Mouse (Mus musculus): ENCODE measurements around the gene Dip2b.

The Dip2b gene

GRCm38 (mm10) chr15:100096587-100097428, 58.3 kb downstream of the Dip2b start:
- no peak for TF ChIP-seq GATA4 (IDR thresholded peaks at IDR 0.05; ENCODE audit: insufficient replicate concordance, low read length)

DNA sequence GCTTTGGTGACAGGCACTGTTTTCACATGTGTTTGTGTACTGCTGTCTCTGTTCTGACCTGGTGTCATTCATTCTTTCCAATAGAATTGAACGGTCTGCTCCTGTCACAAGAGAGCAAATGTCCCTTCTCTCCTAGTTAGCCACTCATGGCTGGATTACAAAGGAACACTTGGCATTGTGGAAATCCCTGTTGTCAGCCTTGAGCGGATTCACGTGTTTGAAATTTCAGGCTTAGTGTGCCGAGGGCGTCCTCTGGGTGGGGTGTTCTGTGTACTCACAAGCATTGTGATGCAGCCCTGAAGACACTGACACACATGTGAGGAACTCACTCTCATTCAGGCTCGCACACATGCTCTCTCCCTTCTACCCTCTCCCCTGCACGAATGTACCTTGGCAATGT, 61.9 kb downstream of the Dip2b start:
- TF ChIP-seq GATA4 (IDR thresholded peaks at IDR 0.05; ENCODE audit: insufficient replicate concordance, low read length): no peak

GRCm38 (mm10) chr15:100101206-100101605, 62.7 kb downstream of the Dip2b start:
- no peak for TF ChIP-seq GATA4 (IDR thresholded peaks at IDR 0.05; ENCODE audit: insufficient replicate concordance, low read length)

- no peak for TF ChIP-seq GATA4 (IDR thresholded peaks at IDR 0.05; ENCODE audit: insufficient replicate concordance, low read length)
Measured at GRCm38 (mm10) chr15:100104126-100104525, 65.7 kb downstream of the Dip2b start.

GRCm38 (mm10) chr15:100108071-100108782, 69.8 kb downstream of the Dip2b start:
- TF ChIP-seq GATA4 (IDR thresholded peaks at IDR 0.05; ENCODE audit: insufficient replicate concordance, low read length): no peak

GRCm38 (mm10) chr15:100109916-100110315, 71.5 kb downstream of the Dip2b start:
- TF ChIP-seq GATA4 (IDR thresholded peaks at IDR 0.05; ENCODE audit: insufficient replicate concordance, low read length): no peak

DNA sequence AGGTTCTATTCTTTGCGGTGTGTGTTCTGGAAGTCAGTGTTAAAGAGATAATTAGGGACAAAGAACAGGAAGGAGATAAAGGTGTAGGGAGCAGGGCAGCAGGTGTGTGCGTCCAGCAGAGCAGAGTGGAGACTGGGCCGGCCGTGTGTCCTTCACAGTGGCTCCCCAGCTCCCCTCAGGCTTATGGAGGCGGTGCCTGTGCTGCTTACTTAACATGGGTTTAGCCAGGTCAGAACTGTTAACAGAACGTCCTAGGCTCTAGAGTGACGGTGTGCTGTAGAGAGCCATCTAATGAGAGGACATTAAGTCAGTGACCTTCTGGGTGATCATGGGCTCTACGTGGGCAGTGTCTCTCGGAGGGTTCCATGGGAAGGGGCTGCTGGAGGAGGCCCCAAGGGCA, 73.4 kb downstream of the Dip2b start:
- TF ChIP-seq GATA4 (IDR thresholded peaks at IDR 0.05; ENCODE audit: insufficient replicate concordance, low read length): no peak

DNA sequence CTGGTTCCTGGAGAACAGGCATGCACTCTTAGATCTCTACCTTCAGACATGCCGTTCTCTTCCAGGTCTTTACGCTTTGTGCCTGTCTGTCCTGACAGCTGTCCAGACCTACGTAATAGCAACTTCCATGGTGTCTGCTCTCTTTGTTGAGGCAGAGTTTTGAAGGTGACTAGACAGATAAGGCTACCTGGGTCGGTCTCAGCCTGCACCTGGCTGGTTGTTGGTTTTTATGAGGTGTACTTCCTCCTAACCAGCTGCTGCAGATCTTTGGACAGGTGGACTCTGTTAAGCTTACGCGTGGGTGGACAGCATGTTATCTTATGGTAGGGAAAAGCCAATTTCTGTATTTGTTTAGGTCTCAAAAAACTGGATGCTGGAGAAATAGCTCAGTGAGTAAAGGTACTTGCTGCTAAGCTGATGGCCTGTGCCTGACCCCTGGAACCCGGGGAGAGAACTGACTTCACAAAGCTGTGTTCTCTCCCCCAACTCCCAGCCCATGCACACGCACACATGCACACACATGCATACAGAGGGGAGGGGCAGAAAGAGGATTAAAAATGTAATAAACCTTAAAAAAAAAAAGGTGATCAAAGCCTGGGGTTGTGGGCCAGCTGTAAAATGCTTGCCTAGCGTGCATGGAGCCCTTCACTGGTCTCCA, 74.0 kb downstream of the Dip2b start:
- TF ChIP-seq GATA4 (IDR thresholded peaks at IDR 0.05; ENCODE audit: insufficient replicate concordance, low read length): no peak

- no peak for TF ChIP-seq GATA4 (IDR thresholded peaks at IDR 0.05; ENCODE audit: insufficient replicate concordance, low read length)
Measured at GRCm38 (mm10) chr15:100113343-100114275, 75.1 kb downstream of the Dip2b start.

GRCm38 (mm10) chr15:100115416-100115815, 77.0 kb downstream of the Dip2b start:
- no peak for TF ChIP-seq GATA4 (IDR thresholded peaks at IDR 0.05; ENCODE audit: insufficient replicate concordance, low read length)

DNA sequence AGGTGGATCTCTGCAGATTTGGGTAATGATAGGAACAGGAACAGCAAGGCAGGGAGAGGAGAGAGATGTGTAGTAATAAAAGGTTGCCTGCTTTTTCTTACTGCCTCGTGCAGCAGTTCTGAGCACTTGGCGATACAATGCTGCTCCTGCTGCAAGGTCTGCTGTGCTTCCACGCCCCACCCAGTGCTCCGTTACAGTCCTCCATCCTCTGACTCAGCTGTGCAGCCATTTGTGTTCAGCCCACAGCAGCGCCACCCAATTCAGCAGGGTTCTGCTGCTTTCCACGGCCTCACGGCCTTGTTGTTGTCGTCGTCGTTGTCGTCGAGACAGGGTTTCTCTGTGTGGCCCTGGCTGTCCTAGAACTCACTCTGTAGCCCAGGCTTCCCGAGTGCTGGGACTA, 77.9 kb downstream of the Dip2b start:
- no peak for TF ChIP-seq GATA4 (IDR thresholded peaks at IDR 0.05; ENCODE audit: insufficient replicate concordance, low read length)

DNA sequence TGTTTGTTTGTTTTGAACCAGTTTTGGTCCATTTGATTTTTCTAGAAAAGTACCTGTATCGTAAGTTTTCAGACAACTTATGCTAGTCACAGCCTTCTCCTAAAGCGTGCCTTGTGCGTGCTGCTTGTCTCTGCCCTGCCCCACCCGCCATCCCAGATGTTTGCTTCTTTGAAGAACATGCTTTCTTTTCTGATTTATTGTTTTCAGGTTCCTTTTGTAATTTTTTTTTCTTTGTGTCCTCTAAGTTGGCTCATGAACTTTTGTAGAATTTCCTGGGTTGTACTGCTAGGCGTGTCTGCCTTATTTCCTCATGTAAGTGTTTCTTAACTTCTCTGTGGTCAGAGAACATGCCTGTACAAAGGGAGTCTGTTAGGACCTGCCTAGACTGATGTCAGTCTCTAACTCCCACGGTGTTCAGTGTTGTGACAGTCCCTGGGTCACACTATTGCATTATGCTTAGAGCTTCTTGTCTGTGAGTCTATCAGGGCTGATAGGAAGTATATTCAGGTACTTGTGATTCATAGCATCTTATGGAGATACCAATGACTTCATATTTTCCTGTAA, 80.8 kb downstream of the Dip2b start:
- TF ChIP-seq GATA4 (IDR thresholded peaks at IDR 0.05; ENCODE audit: insufficient replicate concordance, low read length): no peak

GRCm38 (mm10) chr15:100121437-100121836, 83.0 kb downstream of the Dip2b start:
- no peak for TF ChIP-seq GATA4 (IDR thresholded peaks at IDR 0.05; ENCODE audit: insufficient replicate concordance, low read length)

DNA sequence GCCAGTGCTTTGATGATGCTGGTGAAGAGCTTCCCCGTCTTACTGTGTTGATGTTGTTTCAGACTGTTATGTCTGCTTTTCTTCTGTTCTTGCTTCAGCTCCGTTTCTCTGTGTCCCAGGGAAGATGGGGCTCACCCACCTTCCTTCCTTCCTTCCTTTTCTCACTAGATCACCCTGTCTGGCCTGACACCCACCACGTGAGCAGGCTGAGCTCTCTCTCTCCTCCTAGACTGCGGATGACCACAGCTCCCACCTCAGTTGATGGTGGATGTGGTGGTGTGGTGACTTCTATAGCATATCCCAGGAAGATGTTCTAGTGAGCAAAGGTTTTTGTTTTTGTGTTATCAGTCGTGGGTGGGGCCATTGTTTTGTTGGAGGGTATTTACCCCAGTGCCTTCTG, 85.4 kb downstream of the Dip2b start:
- TF ChIP-seq GATA4 (IDR thresholded peaks at IDR 0.05; ENCODE audit: insufficient replicate concordance, low read length): no peak
